Mouse (Mus musculus) CH12.LX (cell line): ENCODE measurements around the gene Eya2. TPM values are rescaled to one million over a fixed set of nuclear protein-coding genes. Genes with fewer than 3 reads are reported as not detected.

ENCODE experiments used
- DNase-seq: peaks from one replicate; pipeline ENCODE4 v3.0.0-alpha.2; 2013; ENCODE audit errors: extremely low read depth
- H3K27ac ChIP-seq: 2 replicates; pipeline ENCODE4 v1.5.1; 2012; ENCODE audit warnings: low read depth, mild to moderate bottlenecking, control low read depth, moderate library complexity; ENCODE audit not compliant: insufficient read depth
- H3K27me3 ChIP-seq: replicated peaks from 2 replicates; pipeline ENCODE3; 2012; ENCODE audit warnings: inconsistent platforms
- H3K36me3 ChIP-seq, 2 experiments: replicated peaks in 1 of 2; 2 replicates each; pipeline versions ENCODE3 to v1.6.1; 2012; ENCODE audit warnings: inconsistent platforms in 1 of 2, low read length in 1 of 2, mild to moderate bottlenecking in 1 of 2, mixed read lengths in 1 of 2, moderate library complexity in 1 of 2; ENCODE audit not compliant: control insufficient read depth in 1 of 2, insufficient read depth in 1 of 2
- H3K4me1 ChIP-seq, 2 experiments: 2 replicates each; pipeline ENCODE4 v1.6.1; 2012; ENCODE audit warnings: inconsistent platforms in 1 of 2, moderate library complexity in 1 of 2; ENCODE audit not compliant: insufficient read depth in 2 of 2, control insufficient read depth in 1 of 2
- H3K4me2 ChIP-seq: 2 replicates; pipeline ENCODE4 v1.6.1; 2012; ENCODE audit warnings: low read depth, mild to moderate bottlenecking, control low read depth; ENCODE audit not compliant: poor library complexity, insufficient read depth, severe bottlenecking
- H3K4me3 ChIP-seq, 3 experiments: fragments of 150-350 bp in 1 of 3; sonication (generic) in 1 of 3; replicated peaks in 1 of 3; 2 replicates each; pipeline versions ENCODE3 to v1.5.1; 2011 to 2012; ENCODE audit warnings: low read depth in 2 of 3, low read length in 2 of 3, mild to moderate bottlenecking in 2 of 3, moderate library complexity in 2 of 3, control low read depth in 1 of 3, improper control_type of control experiment in 1 of 3, inconsistent platforms in 1 of 3, mixed read lengths in 1 of 3; ENCODE audit not compliant: poor library complexity in 1 of 3
- H3K79me2 ChIP-seq: replicated peaks from 2 replicates; pipeline ENCODE4 v1.6.1; 2012; ENCODE audit warnings: mild to moderate bottlenecking, moderate library complexity; ENCODE audit not compliant: control insufficient read depth, poor library complexity, insufficient read depth, severe bottlenecking; ENCODE audit errors: extremely low read depth
- H3K9ac ChIP-seq: 2 replicates; pipeline ENCODE4 v1.6.1; 2012; ENCODE audit warnings: low read depth, mild to moderate bottlenecking, control low read depth, moderate library complexity; ENCODE audit not compliant: insufficient read depth
- H3K9me3 ChIP-seq: replicated peaks from 2 replicates; pipeline ENCODE3; 2012; ENCODE audit warnings: low read length, inconsistent platforms, mixed read lengths
- CHD1 ChIP-seq: IDR thresholded peaks from 2 replicates; pipeline ENCODE4 v1.6.1; 2012; ENCODE audit warnings: low read depth, low read length, improper control_type of control experiment, inconsistent platforms
- CHD2 ChIP-seq: IDR thresholded peaks from 2 replicates; pipeline ENCODE4 v1.6.1; 2011; ENCODE audit warnings: low read length, improper control_type of control experiment
- CTCF ChIP-seq, 2 experiments: IDR thresholded peaks in 1 of 2; conservative IDR thresholded peaks in 1 of 2; 2 replicates each; pipeline ENCODE4 v1.5.1; 2011 to 2012; ENCODE audit warnings: low read depth in 2 of 2, low read length in 2 of 2, improper control_type of control experiment in 1 of 2, inconsistent platforms in 1 of 2, mild to moderate bottlenecking in 1 of 2, moderate library complexity in 1 of 2
- E2F4 ChIP-seq: IDR thresholded peaks from 2 replicates; pipeline ENCODE4 v1.6.1; 2011; ENCODE audit warnings: low read depth, low read length, improper control_type of control experiment; ENCODE audit not compliant: insufficient replicate concordance
- EP300 ChIP-seq: IDR thresholded peaks from 2 replicates; pipeline ENCODE4 v1.6.1; 2011; ENCODE audit warnings: low read length, improper control_type of control experiment
- HCFC1 ChIP-seq: IDR thresholded peaks from 2 replicates; pipeline ENCODE4 v1.6.1; 2012; ENCODE audit warnings: low read depth, mild to moderate bottlenecking, inconsistent platforms, low read length, improper control_type of control experiment
- MXI1 ChIP-seq: IDR thresholded peaks from 2 replicates; pipeline ENCODE4 v1.6.1; 2011; ENCODE audit warnings: mild to moderate bottlenecking, low read depth, low read length, improper control_type of control experiment
- RAD21 ChIP-seq: IDR thresholded peaks from 2 replicates; pipeline ENCODE4 v1.6.1; 2011; ENCODE audit warnings: low read depth, mild to moderate bottlenecking, low read length, improper control_type of control experiment, moderate library complexity
- SIN3A ChIP-seq: IDR thresholded peaks from 2 replicates; pipeline ENCODE4 v1.6.1; 2012; ENCODE audit warnings: low read length, improper control_type of control experiment, inconsistent platforms
- ZKSCAN1 ChIP-seq: IDR thresholded peaks from 2 replicates; pipeline ENCODE4 v1.6.1; 2012; ENCODE audit warnings: low read depth, inconsistent platforms, low read length, improper control_type of control experiment, borderline replicate concordance
- dilution Hi-C: fragments of 300-500 bp; cut with MboI; formaldehyde crosslinking; loops from 2 replicates; pipeline ENCODE4 v1.14.3; 2020; ENCODE audit warnings: low sequenced_read_pairs; ENCODE audit not compliant: extremely low pct_unique_long_range_greater_than_20kb, extremely low pct_ligation_motif_present
- in situ Hi-C: fragments of 300-500 bp; cut with MboI; formaldehyde crosslinking; loops from 3 replicates; pipeline ENCODE4 v1.14.3; 2019; ENCODE audit warnings: low sequenced_read_pairs, low pct_ligation_motif_present, low pct_unique_long_range_greater_than_20kb, mixed read lengths
- polyA plus RNA-seq: library from polyadenylated mRNA; unstranded; fragments of >175 nt; gene quantifications from 2 replicates; pipeline ENCODE4 v1.2.1, GENCODE M21; 2012; ENCODE audit warnings: low read depth; ENCODE audit not compliant: insufficient read length
- total RNA-seq, 2 experiments: library from RNA; depleted of rRNA; stranded (reverse); fragments of 300-350 nt in 1 of 2; fragments of >200 nt in 1 of 2; gene quantifications; 2 replicates each; pipeline ENCODE4 v1.2.3; 2012 to 2014

Gene Eya2
- total and polyA plus RNA-seq, 3 experiments = not detected

DNA sequence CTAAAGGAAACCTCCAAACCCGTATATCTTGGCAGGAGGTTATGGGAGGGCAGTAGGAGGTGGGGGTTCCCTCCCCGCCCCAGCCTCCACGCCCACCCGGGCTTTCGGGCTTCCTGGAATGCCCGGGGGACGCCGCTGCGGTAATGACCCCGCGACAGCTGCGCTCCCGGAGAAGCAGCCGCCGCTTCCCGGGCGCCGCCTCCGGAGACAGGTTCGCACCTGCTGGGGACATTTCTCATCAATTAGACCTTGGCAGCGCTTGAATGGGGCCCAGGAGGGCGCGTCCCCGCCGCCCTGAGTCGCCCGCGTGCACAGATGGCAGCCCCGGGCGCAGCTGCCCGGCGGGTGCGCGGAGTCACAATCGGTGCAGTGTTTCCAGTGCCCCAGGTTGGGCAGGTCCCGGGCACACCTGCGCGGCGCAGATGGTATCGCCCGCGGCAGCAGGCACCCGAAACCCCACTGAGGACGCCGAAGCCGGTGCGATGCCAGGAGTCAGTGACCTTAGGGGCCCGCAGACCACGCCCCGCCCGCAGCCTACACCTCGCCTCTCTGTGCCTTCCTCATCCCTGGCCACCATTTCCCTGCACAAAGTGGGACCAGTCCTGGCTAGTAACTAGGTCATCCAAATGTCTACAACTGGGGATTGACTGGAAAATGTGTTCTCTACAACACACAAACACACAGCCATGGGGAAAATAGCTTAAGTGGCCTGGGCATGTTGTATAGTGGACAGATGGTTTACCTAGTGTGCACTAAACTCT, 31.4 kb upstream of the Eya2 start:
- dilution Hi-C loops = no loop called here

DNA sequence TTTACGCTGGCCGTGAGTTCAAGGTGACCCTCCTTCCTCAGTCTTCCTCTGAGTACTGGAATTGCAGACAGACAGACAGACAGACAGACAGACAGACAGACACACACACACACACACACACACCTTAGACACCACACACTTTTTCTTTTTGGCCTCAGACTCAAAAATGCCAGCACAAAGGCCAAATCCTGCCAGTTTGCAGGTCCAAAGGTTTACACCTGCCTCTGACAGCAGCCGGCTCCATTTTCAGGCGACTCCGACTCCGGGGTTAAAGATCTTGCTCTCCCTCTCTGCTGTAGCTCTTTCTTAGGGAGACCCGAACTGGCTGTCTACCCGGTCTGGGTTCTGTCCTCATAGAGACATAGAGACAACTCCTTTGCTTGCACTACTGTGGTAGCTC, 30.7 kb upstream of the Eya2 start:
- in situ Hi-C loops = no loop called here
- DNase-seq = no peak
- Histone ChIP-seq H3K79me2 (no peaks in the 10 kb centered on the region), H3K27ac (no peak overlapping the region), H3K4me3 (no peak overlapping the region), H3K36me3 (no peaks in the 10 kb centered on the region), H3K4me1 (no peaks in the 10 kb centered on the region), H3K9ac (no peak overlapping the region), H3K4me2 (no peak overlapping the region), H3K9me3 (peaks cover 2% of the 10 kb centered on the region), H3K27me3 (peaks cover 86% of the 10 kb centered on the region)
- dilution Hi-C loops = no loop called here
- TF ChIP-seq CTCF (conservative IDR thresholded peaks at IDR 0.05 in 1 of 2, IDR thresholded peaks at IDR 0.05 in 1 of 2; ENCODE audit: low read depth in 2 of 2, low read length in 2 of 2) = no peak
- no peak for TF ChIP-seq SIN3A
- no peak for TF ChIP-seq CHD2

More for the DNA sequence above, 31.4 kb upstream of the Eya2 start:
- no peak overlapping the region for H3K27ac ChIP-seq
- DNase-seq = no peak
- no peak overlapping the region for H3K9ac ChIP-seq
- H3K27me3 ChIP-seq = peaks cover 84% of the 10 kb centered on the region
- no peak overlapping the region for H3K4me2 ChIP-seq
- no peak for TF ChIP-seq CHD2
- TF ChIP-seq MXI1 = no peak
- TF ChIP-seq EP300 = no peak
- TF ChIP-seq RAD21 = no peak
- TF ChIP-seq HCFC1 = no peak
- no peak for TF ChIP-seq E2F4
- TF ChIP-seq CHD1 = no peak
- no peaks in the 10 kb centered on the region for H3K4me1 ChIP-seq
- no peaks in the 10 kb centered on the region for H3K79me2 ChIP-seq
- H3K9me3 ChIP-seq = peaks cover 2% of the 10 kb centered on the region
- in situ Hi-C loops = no loop called here
- H3K36me3 ChIP-seq = no peaks in the 10 kb centered on the region
- no peak overlapping the region for H3K4me3 ChIP-seq

DNA sequence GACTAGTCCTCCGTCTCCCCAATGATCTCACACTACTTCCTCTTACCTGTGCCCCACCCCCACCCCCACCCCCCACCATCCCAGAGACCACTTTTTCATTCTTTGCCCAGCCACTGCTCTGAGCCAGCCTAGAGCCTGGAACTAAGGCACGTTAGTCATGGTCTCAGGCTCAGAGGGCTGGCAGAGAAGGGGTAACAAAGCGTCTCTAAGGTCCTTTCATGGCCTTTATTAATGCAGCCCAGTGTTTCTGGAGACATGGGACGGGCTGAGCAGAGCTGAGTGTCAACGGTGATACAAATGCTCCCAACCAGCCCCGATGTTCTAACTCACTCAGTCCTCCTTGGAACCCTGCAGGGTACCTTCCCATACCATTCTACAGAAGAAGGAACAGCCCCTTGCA, 30.2 kb upstream of the Eya2 start:
- no peak overlapping the region for H3K27ac ChIP-seq
- H3K36me3 ChIP-seq = no peaks in the 10 kb centered on the region
- H3K9ac ChIP-seq = no peak overlapping the region
- dilution Hi-C loops (no loop called here), in situ Hi-C loops (no loop called here)
- peaks cover 87% of the 10 kb centered on the region for H3K27me3 ChIP-seq
- H3K4me1 ChIP-seq = no peaks in the 10 kb centered on the region
- H3K4me3 ChIP-seq = no peak overlapping the region
- no peak for DNase-seq
- TF ChIP-seq ZKSCAN1 (no peak), SIN3A (no peak)
- H3K4me2 ChIP-seq = no peak overlapping the region
- peaks cover 2% of the 10 kb centered on the region for H3K9me3 ChIP-seq
- H3K79me2 ChIP-seq = no peaks in the 10 kb centered on the region
